Mouse (Mus musculus): ENCODE results near the gene Hibch.
"Not testable (repeated sequence)": the region's sequence is repeated elsewhere in the genome, so short reads cannot be mapped to it uniquely, and the experiment has no call there.

Hibch gene

GRCm38 (mm10) chr1:52844782-52845665 is at the start of gene Hibch:
Gene Hibch (plus strand): TSS chr1:52844929.
- peak; percentile 97 for DNase-seq (ENCODE audit: low read depth, low spot score)

- DNase-seq (ENCODE audit: low read depth, low spot score) = no peak
These were observed 48.8 kb upstream of the Hibch start for GRCm38 (mm10) chr1:52795927-52796326.

GRCm38 (mm10) chr1:52799056-52799726 is 45.5 kb upstream of the Hibch start:
- peak; percentile 30 for DNase-seq (ENCODE audit: low read depth, low spot score)

GRCm38 (mm10) chr1:52799772-52800171 is 45.0 kb upstream of the Hibch start:
- DNase-seq (ENCODE audit: low read depth, low spot score) = no peak

DNA sequence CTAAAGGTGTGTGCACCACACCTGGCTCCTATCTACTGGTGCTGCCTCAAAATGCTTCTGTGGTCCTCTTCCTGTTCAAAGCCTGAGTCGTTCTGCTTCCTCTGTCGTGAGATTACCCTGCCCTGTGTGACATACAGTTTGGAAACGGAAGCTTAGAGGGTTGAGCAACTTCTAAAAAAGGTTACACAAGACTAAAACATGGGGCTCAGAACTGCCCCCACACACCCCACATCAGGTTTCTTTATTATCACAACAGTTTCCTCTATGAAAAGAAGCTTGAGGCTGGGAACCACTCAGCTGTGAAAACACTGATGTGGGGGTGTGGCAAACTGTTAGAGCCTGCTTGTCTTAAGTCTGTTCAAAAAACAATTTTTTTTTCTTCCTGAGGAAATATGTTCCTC is 44.4 kb upstream of the Hibch start:
- DNase-seq (ENCODE audit: low read depth, low spot score) = peak; percentile 47

GRCm38 (mm10) chr1:52801651-52802050 is 43.1 kb upstream of the Hibch start:
- DNase-seq (ENCODE audit: low read depth, low spot score) = no peak

DNA sequence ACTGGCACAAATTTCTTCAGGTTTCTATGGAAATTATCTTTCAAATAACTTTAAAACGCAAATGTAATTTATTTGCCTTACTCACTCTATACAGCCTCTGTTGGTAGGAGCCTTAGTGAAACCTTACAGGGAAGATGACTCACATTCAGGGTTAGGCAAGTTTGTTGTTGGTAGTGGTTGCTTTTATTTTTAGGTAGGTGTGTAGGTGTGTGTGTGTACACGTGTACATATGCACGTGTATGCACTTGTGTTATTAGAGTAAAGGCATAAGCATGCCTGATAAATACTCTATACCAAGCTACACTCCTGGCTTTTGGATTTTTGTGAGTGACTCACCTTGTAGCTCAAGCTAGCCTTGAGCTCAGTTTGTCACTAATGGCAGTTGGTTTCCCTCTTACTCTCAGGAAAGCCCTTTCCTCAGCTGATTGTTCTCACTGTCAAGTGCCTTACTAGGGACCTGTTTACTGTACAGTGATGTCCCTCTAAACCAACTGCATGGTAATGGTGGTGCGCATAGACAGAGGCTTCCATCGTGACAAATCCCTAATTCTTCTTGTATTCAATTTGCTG is 42.2 kb upstream of the Hibch start:
- DNase-seq (ENCODE audit: low read depth, low spot score) = no peak

DNA sequence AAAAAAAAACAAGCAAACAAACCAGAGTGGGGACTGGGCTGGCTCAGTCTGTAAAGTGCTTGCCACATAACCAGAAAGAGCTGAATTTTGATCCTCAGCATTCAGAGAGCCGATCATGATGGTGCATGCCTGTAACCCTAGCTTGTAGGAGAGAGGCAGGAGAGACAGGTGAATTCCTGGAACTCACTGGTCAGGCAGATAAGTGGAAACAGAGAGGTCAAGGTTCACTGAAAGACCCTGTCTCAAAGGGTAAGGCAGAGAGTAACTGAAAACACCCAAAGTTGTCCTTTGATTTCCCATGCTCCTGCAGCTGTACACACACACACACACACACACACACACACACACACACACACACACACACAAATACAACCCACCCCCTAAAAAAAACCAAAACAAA is 39.7 kb upstream of the Hibch start:
- no peak for DNase-seq (ENCODE audit: low read depth, low spot score)

GRCm38 (mm10) chr1:52808456-52808855 is 36.3 kb upstream of the Hibch start:
- DNase-seq (ENCODE audit: low read depth, low spot score) = no peak

DNA sequence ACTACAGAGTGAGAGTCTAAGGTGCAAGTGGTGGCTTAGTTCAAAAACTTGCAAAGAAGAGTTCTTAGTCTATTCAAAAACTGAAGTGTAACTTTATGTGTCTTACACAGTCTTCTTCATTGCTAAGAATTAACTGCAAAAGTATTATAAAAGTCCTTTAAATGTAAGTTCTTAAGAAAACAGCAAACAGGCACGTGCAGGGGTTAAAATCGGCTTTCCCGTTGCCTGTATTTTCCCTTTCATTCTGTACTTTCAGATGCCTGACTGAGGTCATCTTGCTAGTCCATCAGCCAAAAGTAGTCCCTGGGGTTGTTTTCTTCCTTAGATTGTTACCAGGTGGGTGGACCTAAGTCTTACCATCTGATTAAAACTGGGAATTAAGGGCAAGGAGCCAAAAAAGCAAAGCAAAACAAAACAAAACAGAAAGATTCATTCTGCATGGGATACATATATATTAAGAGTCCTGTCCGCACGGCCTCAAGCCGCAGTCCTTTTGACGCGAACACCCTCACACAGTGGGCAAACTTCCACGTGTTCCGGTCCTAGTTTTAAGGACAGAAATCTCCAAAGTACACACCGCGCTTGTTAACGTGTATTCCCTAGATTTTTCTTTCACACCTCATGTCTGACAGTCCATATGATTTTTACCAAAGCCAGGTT is 28.4 kb upstream of the Hibch start:
- peak; percentile 58 for DNase-seq (ENCODE audit: low read depth, low spot score)

GRCm38 (mm10) chr1:52816910-52817812 is 27.6 kb upstream of the Hibch start, which contains the start of gene Inpp1:
Gene Inpp1 (minus strand): TSS chr1:52817688.
- DNase-seq (ENCODE audit: low read depth, low spot score) = peak; percentile 62

DNA sequence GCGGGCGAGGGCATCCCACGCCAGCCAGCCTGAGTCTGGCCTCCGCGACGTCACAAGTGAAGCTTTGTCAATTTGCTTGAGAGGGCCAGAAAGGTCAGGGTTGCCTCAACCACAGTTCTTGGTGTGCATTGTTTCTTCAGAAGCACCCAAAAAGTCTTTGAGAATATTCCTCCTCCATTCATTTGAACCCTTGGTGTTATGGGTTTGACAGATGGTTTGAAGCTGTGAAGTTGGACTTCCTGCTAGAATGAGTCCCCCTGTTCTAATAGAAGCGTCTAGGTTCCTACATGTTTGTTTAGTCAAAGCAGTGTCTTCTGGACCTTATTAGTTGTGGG is 26.9 kb upstream of the Hibch start:
- DNase-seq (ENCODE audit: low read depth, low spot score) = no peak

- no peak for DNase-seq (ENCODE audit: low read depth, low spot score)
These were observed 5.6 kb upstream of the Hibch start for GRCm38 (mm10) chr1:52839099-52839498.

GRCm38 (mm10) chr1:52844354-52844753 is 375 bp upstream of the Hibch start:
- no peak for DNase-seq (ENCODE audit: low read depth, low spot score)

DNA sequence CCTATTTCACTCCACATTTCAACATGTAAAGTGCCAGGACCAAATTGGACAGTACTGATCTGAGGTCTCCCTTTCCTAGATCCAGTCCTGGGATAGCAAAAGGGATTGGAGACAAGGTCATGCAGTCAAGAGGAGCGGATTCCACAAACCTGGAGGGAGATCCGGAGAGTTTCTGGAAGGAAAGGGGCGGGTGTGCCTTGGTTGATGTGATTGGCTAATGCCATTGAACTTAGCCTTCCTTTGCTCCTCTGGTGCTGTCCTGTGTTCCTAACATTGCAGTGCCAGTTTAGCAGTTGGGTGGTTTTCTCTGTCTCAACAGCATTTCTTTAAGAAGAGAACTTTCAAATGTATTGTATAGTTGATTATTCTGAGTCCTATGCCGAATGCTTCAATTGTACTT is 1.8 kb downstream of the Hibch start:
- DNase-seq (ENCODE audit: low read depth, low spot score) = peak; percentile 9

DNA sequence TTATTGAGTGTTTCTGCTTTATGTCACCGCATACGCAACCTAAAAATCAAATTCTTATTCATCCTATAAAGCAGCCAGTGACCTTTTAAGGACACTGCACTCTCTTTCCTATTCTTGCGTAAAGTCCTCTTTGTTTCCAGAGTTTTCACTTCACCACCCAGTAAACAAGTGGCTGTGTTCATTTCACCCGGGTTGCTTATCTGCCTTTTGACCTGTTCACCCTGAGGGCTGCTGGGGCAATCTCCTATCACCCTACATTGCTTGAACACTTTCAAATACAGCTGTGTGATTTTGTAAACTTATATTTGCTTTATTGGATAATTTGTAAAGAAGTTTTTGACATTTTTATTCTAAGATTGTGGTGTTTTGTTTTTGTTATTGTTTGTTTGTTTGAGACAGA is 4.7 kb downstream of the Hibch start:
- no peak for DNase-seq (ENCODE audit: low read depth, low spot score)

DNA sequence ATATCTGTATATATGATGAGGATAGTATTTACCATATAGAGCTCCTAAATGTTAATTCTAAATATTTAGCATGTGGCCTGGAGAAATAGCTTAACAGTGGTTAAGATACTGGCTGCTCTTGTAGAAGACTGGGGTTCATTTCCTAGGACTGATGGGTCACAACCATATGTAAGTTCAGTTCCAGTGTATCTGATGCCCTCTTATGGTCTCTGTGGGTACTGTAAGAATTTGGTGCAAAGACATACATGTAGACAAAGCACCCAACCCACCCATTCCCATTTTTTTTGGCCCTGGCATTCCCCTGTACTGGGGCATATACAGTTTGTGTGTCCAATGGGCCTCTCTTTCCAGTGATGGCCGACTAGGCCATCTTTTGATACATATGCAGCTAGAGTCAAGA is 9.3 kb downstream of the Hibch start:
- DNase-seq (ENCODE audit: low read depth, low spot score) = not testable (repeated sequence)

GRCm38 (mm10) chr1:52855904-52856601 is 11.3 kb downstream of the Hibch start:
- no peak for DNase-seq (ENCODE audit: low read depth, low spot score)

DNA sequence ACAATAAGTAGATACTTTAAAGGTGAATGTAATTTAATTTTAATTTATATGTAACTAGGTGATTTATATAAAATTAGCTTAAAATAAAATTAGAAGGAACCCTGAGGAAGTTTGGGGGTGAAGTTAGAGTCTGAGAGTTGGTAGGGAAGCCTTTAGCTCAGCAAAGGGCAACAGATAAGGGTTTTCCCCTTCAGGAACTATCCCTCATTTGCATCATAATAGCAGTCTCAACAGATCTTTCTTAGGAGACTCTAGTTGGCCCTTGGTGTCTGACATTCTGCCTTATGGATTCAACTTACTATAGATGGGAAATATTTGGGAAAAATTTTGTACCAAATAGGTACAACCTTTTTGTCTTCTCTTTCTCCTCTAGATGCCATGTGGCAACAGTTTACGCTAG is 19.5 kb downstream of the Hibch start:
- DNase-seq (ENCODE audit: low read depth, low spot score) = no peak

GRCm38 (mm10) chr1:52866007-52866406 is 21.3 kb downstream of the Hibch start:
- DNase-seq (ENCODE audit: low read depth, low spot score) = no peak
